Mouse (Mus musculus) forebrain, embryonic 10.5 days (tissue): ENCODE measurements around the gene Pbld1. TPM values are rescaled to one million over a fixed set of nuclear protein-coding genes. Genes with fewer than 3 reads are reported as not detected.
"Not testable (repeated sequence)": the region's sequence is repeated elsewhere in the genome, so short reads cannot be mapped to it uniquely, and the experiment has no call there.

Experiments used
- DNase-seq: peaks from one replicate; pipeline ENCODE4 v3.0.0-alpha.2; 2017; ENCODE audit warnings: low spot score; ENCODE audit errors: extremely low spot score
- H3K27ac ChIP-seq: fragments of 300-500 bp; sonication (generic); 2 replicates; pipeline ENCODE4 v1.5.1; 2016; ENCODE audit warnings: mild to moderate bottlenecking
- H3K27me3 ChIP-seq: fragments of 300-500 bp; sonication (generic); 2 replicates; pipeline ENCODE4 v1.6.1; 2016; ENCODE audit warnings: mild to moderate bottlenecking; ENCODE audit not compliant: poor library complexity, severe bottlenecking
- H3K36me3 ChIP-seq: fragments of 300-500 bp; sonication (generic); replicated peaks from 2 replicates; pipeline ENCODE4 v1.6.1; 2016; ENCODE audit warnings: mild to moderate bottlenecking, moderate library complexity
- H3K4me1 ChIP-seq: fragments of 300-500 bp; sonication (generic); 2 replicates; pipeline ENCODE4 v1.6.1; 2016
- H3K4me3 ChIP-seq: fragments of 300-500 bp; sonication (generic); 2 replicates; pipeline ENCODE4 v1.5.1; 2016; ENCODE audit warnings: mild to moderate bottlenecking, moderate library complexity
- H3K9me3 ChIP-seq: fragments of 300-500 bp; sonication (generic); 2 replicates; pipeline ENCODE4 v1.6.1; 2016; ENCODE audit warnings: mild to moderate bottlenecking, moderate library complexity
- WGBS: fragments of 180-500 bp; shearing (Covaris S2); methylation state at CpG from one replicate; pipeline ENCODE4 v1.1.7; 2016; 5-methylcytosine and 5-hydroxymethylcytosine counted together
- polyA plus RNA-seq: library from polyadenylated mRNA; unstranded; fragments of >200 nt; fragmentation: Nextera tagmentation; extraction: Ambion mirVana; gene quantifications from 2 replicates; pipeline ENCODE4 v1.2.1, GENCODE M21; 2016

Pbld1 gene
- polyA plus RNA-seq, 1 experiment from 2014 or later: 1.5 TPM

GRCm38 (mm10) chr10:63051267-63051666 lies 8.7 kb upstream of the Pbld1 start:
- Histone ChIP-seq H3K4me1 (peaks cover 6% of the 10 kb centered on the region), H3K9me3 (no peaks in the 10 kb centered on the region), H3K4me3 (no peak overlapping the region), H3K27me3 (no peaks in the 10 kb centered on the region), H3K36me3 (no peaks in the 10 kb centered on the region), H3K27ac (no peak overlapping the region)
- WGBS: 76% methylated on average over 7 of the region's 7 CpGs
- DNase-seq: no peak

- no peak for DNase-seq
- WGBS: 89% methylated on average over 6 of the region's 6 CpGs
- H3K36me3 ChIP-seq: no peaks in the 10 kb centered on the region
- no peak overlapping the region for H3K4me3 ChIP-seq
- H3K27me3 ChIP-seq: no peaks in the 10 kb centered on the region
- no peaks in the 10 kb centered on the region for H3K9me3 ChIP-seq
- H3K27ac ChIP-seq: no peak overlapping the region
- H3K4me1 ChIP-seq: peaks cover 10% of the 10 kb centered on the region
Measured at GRCm38 (mm10) chr10:63052011-63052410, 8.0 kb upstream of the Pbld1 start.

DNA sequence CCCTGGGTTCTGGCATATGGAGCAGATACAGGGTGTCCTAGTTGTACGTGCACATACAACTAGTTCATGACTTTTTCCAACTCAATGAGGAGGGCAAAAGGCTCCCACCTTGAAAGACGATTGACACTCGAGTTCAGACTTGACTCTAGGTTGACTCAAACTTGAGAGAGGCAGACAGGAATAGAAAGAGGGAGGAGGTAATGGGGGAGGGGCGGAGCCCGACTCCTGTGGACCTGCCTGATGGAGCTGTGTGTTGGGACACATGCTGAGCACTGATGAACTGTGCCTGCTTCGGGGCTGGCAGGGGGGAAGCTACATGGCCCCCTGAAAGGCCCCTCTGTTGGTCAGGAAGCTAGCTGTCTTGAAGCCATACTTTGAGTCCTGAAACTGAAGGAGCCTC lies 7.0 kb upstream of the Pbld1 start:
- H3K36me3 ChIP-seq: no peaks in the 10 kb centered on the region
- H3K9me3 ChIP-seq: no peaks in the 10 kb centered on the region
- H3K27ac ChIP-seq: 0 out of 2 replicates have a peak overlapping the region, but pooled peaks have one; percentile 31
- peaks cover 16% of the 10 kb centered on the region for H3K4me1 ChIP-seq
- no peak for DNase-seq
- H3K27me3 ChIP-seq: no peaks in the 10 kb centered on the region
- H3K4me3 ChIP-seq: no peak overlapping the region
- 62% methylated on average over 6 of the region's 6 CpGs for WGBS

- H3K4me3 ChIP-seq, DNase-seq, H3K9me3 ChIP-seq, H3K27ac ChIP-seq, H3K27me3 ChIP-seq, H3K36me3 ChIP-seq: not testable (repeated sequence)
- H3K4me1 ChIP-seq: peaks cover 16% of the 10 kb centered on the region
- WGBS: 95% methylated on average over 6 of the region's 6 CpGs
Measured at GRCm38 (mm10) chr10:63054071-63054470, 5.9 kb upstream of the Pbld1 start.

DNA sequence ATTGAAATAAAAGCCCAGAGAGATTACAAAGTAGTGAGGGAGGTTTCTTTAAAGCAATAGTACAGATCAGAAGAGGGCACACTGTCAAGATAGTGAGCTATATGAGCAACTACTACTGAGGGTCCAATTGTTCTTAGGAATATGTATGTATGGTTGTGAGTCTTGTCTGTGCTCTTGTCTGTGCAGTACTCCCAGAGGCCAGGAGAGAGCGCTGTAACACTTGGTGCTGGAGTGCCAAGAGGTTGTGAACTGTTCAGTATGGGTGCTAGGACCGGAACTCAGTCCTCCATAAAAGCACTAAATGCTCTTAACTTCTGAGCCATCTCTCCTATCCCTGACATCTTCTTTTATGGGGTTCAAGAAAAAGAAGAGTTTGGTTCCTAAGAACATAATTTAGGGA lies 5.4 kb upstream of the Pbld1 start:
- Histone ChIP-seq H3K27me3 (no peaks in the 10 kb centered on the region), H3K4me3 (no peak overlapping the region), H3K36me3 (no peaks in the 10 kb centered on the region), H3K9me3 (no peaks in the 10 kb centered on the region), H3K4me1 (peaks cover 16% of the 10 kb centered on the region), H3K27ac (no peak overlapping the region)
- 74% methylated on average over 2 of the region's 2 CpGs for WGBS
- DNase-seq: no peak

GRCm38 (mm10) chr10:63056966-63057750 lies 2.8 kb upstream of the Pbld1 start:
- no peak overlapping the region for H3K27ac ChIP-seq
- peaks cover 16% of the 10 kb centered on the region for H3K4me1 ChIP-seq
- no peaks in the 10 kb centered on the region for H3K27me3 ChIP-seq
- no peaks in the 10 kb centered on the region for H3K9me3 ChIP-seq
- 42% methylated on average over 24 of the region's 24 CpGs for WGBS
- no peak for DNase-seq
- no peaks in the 10 kb centered on the region for H3K36me3 ChIP-seq
- H3K4me3 ChIP-seq: no peak overlapping the region

DNA sequence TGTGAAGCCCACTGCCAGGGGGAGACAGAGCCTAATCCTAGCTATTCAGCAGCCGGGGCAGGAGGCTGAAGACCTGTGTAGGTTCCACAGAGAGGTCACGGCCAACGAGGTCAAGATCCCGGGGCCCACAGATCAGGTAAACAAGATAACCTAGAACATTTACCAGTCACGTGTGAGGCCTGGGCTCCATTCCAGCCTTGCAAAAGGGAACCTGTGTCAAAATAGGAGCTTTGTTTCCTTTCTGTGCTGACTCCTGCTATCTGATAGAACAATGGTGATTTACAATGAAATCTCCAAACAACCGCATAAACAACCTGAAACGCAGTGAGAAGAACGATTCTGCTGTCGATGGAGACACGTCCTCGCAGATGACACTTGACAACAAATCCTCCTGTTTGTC lies 444 bp downstream of the Pbld1 start:
- no peak for DNase-seq
- H3K4me3 ChIP-seq: no peak overlapping the region
- WGBS: 85% methylated on average over 11 of the region's 11 CpGs

DNA sequence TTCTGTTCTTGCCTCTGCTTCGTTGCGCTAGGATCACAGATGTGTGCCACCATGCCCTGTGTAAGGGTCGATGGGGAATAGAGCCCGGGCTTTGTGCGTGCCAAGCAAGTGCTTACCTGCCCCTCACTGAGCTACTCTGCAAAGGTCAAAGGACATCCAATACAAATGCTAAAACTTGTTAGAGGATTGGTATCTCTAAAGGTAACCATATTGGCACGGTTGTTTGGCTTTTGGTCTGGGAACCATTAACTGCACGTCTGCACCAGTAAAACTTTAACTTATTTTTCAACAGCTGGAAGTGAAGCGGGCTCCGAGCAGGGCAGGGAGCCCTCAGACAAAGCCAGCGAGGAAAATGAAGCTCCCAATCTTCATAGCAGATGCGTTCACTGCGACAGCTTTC lies 1.3 kb downstream of the Pbld1 start:
- no peak overlapping the region for H3K27ac ChIP-seq
- DNase-seq: no peak
- H3K9me3 ChIP-seq: no peaks in the 10 kb centered on the region
- H3K27me3 ChIP-seq: no peaks in the 10 kb centered on the region
- no peaks in the 10 kb centered on the region for H3K36me3 ChIP-seq
- H3K4me1 ChIP-seq: peaks cover 27% of the 10 kb centered on the region
- WGBS: 79% methylated on average over 12 of the region's 12 CpGs
- H3K4me3 ChIP-seq: no peak overlapping the region

More for the DNA sequence above, 444 bp downstream of the Pbld1 start:
- H3K27ac ChIP-seq: no peak overlapping the region
- H3K27me3 ChIP-seq: no peaks in the 10 kb centered on the region
- no peaks in the 10 kb centered on the region for H3K9me3 ChIP-seq
- H3K4me1 ChIP-seq: peaks cover 23% of the 10 kb centered on the region
- H3K36me3 ChIP-seq: no peaks in the 10 kb centered on the region

- Histone ChIP-seq H3K27me3 (no peaks in the 10 kb centered on the region), H3K36me3 (no peaks in the 10 kb centered on the region), H3K27ac (no peak overlapping the region), H3K9me3 (no peaks in the 10 kb centered on the region), H3K4me1 (peaks cover 17% of the 10 kb centered on the region), H3K4me3 (no peak overlapping the region)
- DNase-seq: no peak
- 87% methylated on average over 5 of the region's 5 CpGs for WGBS
Measured at GRCm38 (mm10) chr10:63062696-63063095, 2.7 kb downstream of the Pbld1 start.

GRCm38 (mm10) chr10:63063365-63063764 lies 3.4 kb downstream of the Pbld1 start:
- WGBS: 82% methylated on average over 7 of the region's 7 CpGs
- Histone ChIP-seq H3K4me1 (peaks cover 17% of the 10 kb centered on the region), H3K27ac (no peak overlapping the region), H3K36me3 (no peaks in the 10 kb centered on the region), H3K4me3 (no peak overlapping the region), H3K9me3 (no peaks in the 10 kb centered on the region), H3K27me3 (no peaks in the 10 kb centered on the region)
- no peak for DNase-seq

DNA sequence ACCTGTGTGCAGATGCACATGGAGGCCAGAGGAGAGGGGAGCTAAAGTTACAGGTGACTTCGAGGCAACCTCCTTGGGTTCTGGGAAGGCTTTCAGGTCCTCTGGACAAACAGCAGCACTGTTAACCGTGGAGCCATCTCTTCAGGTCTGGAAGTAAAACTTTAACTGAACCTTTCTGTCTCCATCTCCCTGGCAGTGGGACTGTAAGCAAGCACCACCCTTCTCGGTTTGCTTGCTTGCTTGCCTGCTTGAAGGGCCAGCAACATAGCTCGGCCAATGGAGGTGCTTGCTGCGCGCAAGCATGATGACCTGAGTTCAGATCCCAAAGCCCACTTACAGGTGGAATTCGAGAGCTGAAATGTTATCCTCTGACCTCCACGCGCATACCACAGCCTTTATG lies 4.6 kb downstream of the Pbld1 start:
- no peak overlapping the region for H3K27ac ChIP-seq
- WGBS: 89% methylated on average over 9 of the region's 9 CpGs

GRCm38 (mm10) chr10:63065561-63065960 lies 5.6 kb downstream of the Pbld1 start:
- no peaks in the 10 kb centered on the region for H3K36me3 ChIP-seq
- DNase-seq: no peak
- H3K27me3 ChIP-seq: no peaks in the 10 kb centered on the region
- no peak overlapping the region for H3K4me3 ChIP-seq
- WGBS: 56% methylated on average over 8 of the region's 8 CpGs
- H3K9me3 ChIP-seq: no peaks in the 10 kb centered on the region
- peaks cover 17% of the 10 kb centered on the region for H3K4me1 ChIP-seq
- no peak overlapping the region for H3K27ac ChIP-seq

More for the DNA sequence above, 4.6 kb downstream of the Pbld1 start:
- H3K9me3 ChIP-seq: no peaks in the 10 kb centered on the region
- no peaks in the 10 kb centered on the region for H3K36me3 ChIP-seq
- peaks cover 17% of the 10 kb centered on the region for H3K4me1 ChIP-seq
- DNase-seq: no peak
- H3K4me3 ChIP-seq: no peak overlapping the region
- no peaks in the 10 kb centered on the region for H3K27me3 ChIP-seq

DNA sequence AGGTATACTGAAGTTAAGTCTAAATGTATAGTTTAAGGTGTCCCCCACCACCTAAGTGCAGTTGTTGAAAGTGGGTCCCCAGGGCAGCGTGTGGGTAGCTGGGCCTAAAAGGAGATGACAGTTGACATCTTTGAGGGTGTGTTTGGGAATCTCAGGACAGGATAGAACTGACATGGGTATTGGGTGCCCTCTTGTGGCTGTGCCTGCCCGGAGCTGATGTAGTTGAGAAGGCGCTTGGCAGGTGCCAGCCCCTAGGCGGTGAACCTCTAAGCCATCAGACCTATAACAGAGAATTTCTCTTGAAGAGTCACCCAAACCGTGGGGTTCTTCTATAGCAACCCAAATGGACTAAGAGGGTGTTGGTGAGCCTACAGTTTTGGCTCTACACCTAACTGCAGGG lies 6.0 kb downstream of the Pbld1 start:
- H3K9me3 ChIP-seq: no peaks in the 10 kb centered on the region
- H3K36me3 ChIP-seq: no peaks in the 10 kb centered on the region
- H3K27me3 ChIP-seq: no peaks in the 10 kb centered on the region
- H3K4me1 ChIP-seq: peaks cover 17% of the 10 kb centered on the region
- no peak overlapping the region for H3K27ac ChIP-seq
- 8% methylated on average over 5 of the region's 5 CpGs for WGBS
- DNase-seq: peak; percentile 79
- no peak overlapping the region for H3K4me3 ChIP-seq
